Mouse (Mus musculus): ENCODE data around the gene Tmc7. TPM values are rescaled to one million over a fixed set of nuclear protein-coding genes. Genes with fewer than 3 reads are reported as not detected.

Gene Tmc7
- polyA plus RNA-seq, 1 experiment from 2014 or later, result 10.5 TPM

DNA sequence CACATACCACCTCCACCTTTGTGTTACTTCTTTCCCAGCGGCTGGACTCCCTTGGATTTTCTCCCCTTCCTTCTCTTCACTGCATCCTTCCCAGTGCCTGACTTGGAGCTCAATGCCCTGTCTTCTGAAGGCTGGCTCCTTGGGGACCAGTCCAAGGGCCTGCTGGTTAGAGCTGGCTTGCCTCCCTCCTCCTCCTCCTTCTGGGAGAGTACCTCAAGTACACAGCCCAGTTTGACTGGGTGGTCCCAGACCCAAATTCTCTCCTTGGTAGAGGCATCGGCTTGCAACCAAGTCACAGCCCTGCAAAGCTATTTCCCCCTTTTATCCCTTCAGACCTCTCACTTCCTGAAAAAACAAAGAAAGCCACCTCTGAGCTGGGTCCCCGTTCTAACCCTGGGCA lies 6.3 kb downstream of the Tmc7 start:
- Histone ChIP-seq H3K4me3 (ENCODE audit: low read depth, low read length) (no peak overlapping the region), H3K9me3 (ENCODE audit: control insufficient read depth, low read length) (0 out of 2 replicates have a peak, but pooled peaks cover 2% of the 10 kb centered on the region), H3K4me2 (ENCODE audit: low read depth) (no peak overlapping the region), H3K27ac (ENCODE audit: low read depth, low read length) (no peak overlapping the region), H3K27me3 (ENCODE audit: control insufficient read depth, insufficient read depth, low read length) (no peaks in the 10 kb centered on the region), H3K36me3 (ENCODE audit: control insufficient read depth, insufficient read depth, low read length) (no peaks in the 10 kb centered on the region), H3K9ac (ENCODE audit: low read length) (no peak overlapping the region), H3K4me1 (ENCODE audit: control insufficient read depth, insufficient read depth, low read length) (no peaks in the 10 kb centered on the region; the same call in 1 of the 2 replicates)
- WGBS, result 65% methylated on average over 3 of the region's 3 CpGs
- no peak for DNase-seq (ENCODE audit: low spot score)
- ATAC-seq (ENCODE audit: insufficient read depth, low FRiP score, low TSS enrichment), result no peak

DNA sequence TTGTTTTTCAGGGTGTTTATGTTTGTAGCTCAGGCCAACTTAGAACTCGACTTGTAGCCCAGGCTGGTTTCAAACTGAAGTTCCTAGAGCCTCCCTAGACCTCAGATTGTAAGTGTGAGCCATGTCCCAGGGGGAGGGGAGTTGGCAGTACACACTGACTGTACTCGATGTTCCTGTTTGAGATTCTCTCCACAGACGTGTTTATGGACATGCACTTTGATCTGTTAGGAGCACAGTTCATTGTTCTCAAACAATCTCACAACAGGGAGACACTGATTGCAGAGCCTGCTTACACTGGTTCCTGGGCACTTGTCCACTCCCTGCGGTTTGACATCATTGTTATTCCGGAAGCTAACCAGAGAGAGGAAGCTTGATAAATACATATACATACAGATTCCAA lies 12.5 kb downstream of the Tmc7 start:
- Histone ChIP-seq H3K27ac (ENCODE audit: low read depth, low read length) (no peak overlapping the region), H3K36me3 (ENCODE audit: control insufficient read depth, insufficient read depth, low read length) (no peaks in the 10 kb centered on the region), H3K9me3 (ENCODE audit: control insufficient read depth, low read length) (no peaks in the 10 kb centered on the region), H3K4me2 (ENCODE audit: low read depth) (no peak overlapping the region), H3K27me3 (ENCODE audit: control insufficient read depth, insufficient read depth, low read length) (no peaks in the 10 kb centered on the region), H3K4me3 (ENCODE audit: low read depth, low read length) (no peak overlapping the region), H3K9ac (ENCODE audit: low read length) (no peak overlapping the region), H3K4me1 (ENCODE audit: control insufficient read depth, insufficient read depth, low read length) (0 out of 2 replicates have a peak, but pooled peaks cover 3% of the 10 kb centered on the region)
- WGBS, result 66% methylated on average over 5 of the region's 5 CpGs
- DNase-seq (ENCODE audit: low spot score) (no peak), ATAC-seq (ENCODE audit: insufficient read depth, low FRiP score, low TSS enrichment) (no peak)

- WGBS, result 52% methylated on average over 5 of the region's 5 CpGs
- Histone ChIP-seq H3K4me2 (ENCODE audit: low read depth) (no peak overlapping the region), H3K9me3 (ENCODE audit: control insufficient read depth, low read length) (no peaks in the 10 kb centered on the region), H3K36me3 (ENCODE audit: control insufficient read depth, insufficient read depth, low read length) (no peaks in the 10 kb centered on the region), H3K4me3 (ENCODE audit: low read depth, low read length) (no peak overlapping the region), H3K27ac (ENCODE audit: low read depth, low read length) (no peak overlapping the region), H3K4me1 (ENCODE audit: control insufficient read depth, insufficient read depth, low read length) (0 out of 2 replicates have a peak, but pooled peaks cover 3% of the 10 kb centered on the region), H3K9ac (ENCODE audit: low read length) (no peak overlapping the region), H3K27me3 (ENCODE audit: control insufficient read depth, insufficient read depth, low read length) (no peaks in the 10 kb centered on the region)
- DNase-seq (ENCODE audit: low spot score), result no peak
- ATAC-seq (ENCODE audit: insufficient read depth, low FRiP score, low TSS enrichment), result no peak
Observed at GRCm38 (mm10) chr7:118571350-118571749, 13.2 kb downstream of the Tmc7 start.

DNA sequence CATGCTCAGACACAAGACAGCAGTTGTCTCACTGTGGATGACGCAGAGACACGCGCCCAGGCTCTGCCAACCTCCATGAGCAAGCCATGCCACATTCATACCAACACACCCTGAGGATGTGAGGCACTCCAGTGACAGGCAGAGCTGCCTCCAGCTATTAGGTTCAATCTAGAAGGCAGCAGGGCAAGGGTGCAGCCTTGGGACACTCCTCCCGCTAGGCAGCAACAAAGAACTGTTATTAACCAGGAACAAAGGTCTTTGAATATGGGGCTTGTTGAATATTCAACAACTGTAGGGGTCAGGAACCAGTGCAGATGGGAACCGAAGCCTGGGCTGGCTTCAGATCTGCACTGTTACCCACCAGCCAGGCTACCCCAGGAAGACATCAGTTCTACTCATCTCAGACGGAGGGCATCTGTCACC lies 15.4 kb downstream of the Tmc7 start:
- WGBS, result 57% methylated on average over 6 of the region's 6 CpGs
- Histone ChIP-seq H3K9ac (ENCODE audit: low read length) (no peak overlapping the region), H3K9me3 (ENCODE audit: control insufficient read depth, low read length) (no peaks in the 10 kb centered on the region), H3K27me3 (ENCODE audit: control insufficient read depth, insufficient read depth, low read length) (no peaks in the 10 kb centered on the region), H3K36me3 (ENCODE audit: control insufficient read depth, insufficient read depth, low read length) (no peaks in the 10 kb centered on the region), H3K4me1 (ENCODE audit: control insufficient read depth, insufficient read depth, low read length) (0 out of 2 replicates have a peak, but pooled peaks cover 3% of the 10 kb centered on the region), H3K27ac (ENCODE audit: low read depth, low read length) (peak overlapping the region; percentile 40), H3K4me2 (ENCODE audit: low read depth) (no peak overlapping the region), H3K4me3 (ENCODE audit: low read depth, low read length) (no peak overlapping the region)
- peak; percentile 46 for DNase-seq (ENCODE audit: low spot score)
- peak; percentile 70 for ATAC-seq (ENCODE audit: insufficient read depth, low FRiP score, low TSS enrichment)

- Histone ChIP-seq H3K4me2 (ENCODE audit: low read depth) (no peak overlapping the region), H3K27me3 (ENCODE audit: control insufficient read depth, insufficient read depth, low read length) (no peaks in the 10 kb centered on the region), H3K9ac (ENCODE audit: low read length) (no peak overlapping the region), H3K4me3 (ENCODE audit: low read depth, low read length) (no peak overlapping the region), H3K27ac (ENCODE audit: low read depth, low read length) (no peak overlapping the region), H3K9me3 (ENCODE audit: control insufficient read depth, low read length) (no peaks in the 10 kb centered on the region; the same call in 1 of the 2 replicates), H3K36me3 (ENCODE audit: control insufficient read depth, insufficient read depth, low read length) (no peaks in the 10 kb centered on the region; the same call in none of the 2 replicates), H3K4me1 (ENCODE audit: control insufficient read depth, insufficient read depth, low read length) (no peaks in the 10 kb centered on the region)
- WGBS, result 65% methylated on average over 2 of the region's 2 CpGs
- ATAC-seq (ENCODE audit: insufficient read depth, low FRiP score, low TSS enrichment), result no peak
- no peak for DNase-seq (ENCODE audit: low spot score)
Observed at GRCm38 (mm10) chr7:118554290-118554689, 30.2 kb downstream of the Tmc7 start.

DNA sequence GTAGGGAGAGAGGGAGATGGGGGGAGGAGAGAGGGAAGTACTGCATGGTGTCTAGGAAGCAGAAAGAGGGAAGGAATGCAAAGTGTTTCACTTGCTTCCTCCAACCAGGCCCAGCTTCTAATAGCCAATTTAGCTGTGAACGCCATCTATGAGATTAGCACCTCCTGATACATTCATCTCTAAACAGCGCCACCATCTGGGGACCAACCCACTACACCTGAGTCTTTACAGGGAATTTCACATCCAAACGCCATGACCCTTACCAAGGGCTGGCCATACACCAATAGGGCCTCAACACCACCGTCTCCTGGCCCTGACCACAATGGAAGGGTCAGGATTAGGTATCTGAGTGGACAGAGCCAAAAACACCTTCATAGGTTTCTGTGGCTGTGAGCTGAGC lies 30.7 kb downstream of the Tmc7 start:
- no peak overlapping the region for H3K27ac ChIP-seq (ENCODE audit: low read depth, low read length)
- no peaks in the 10 kb centered on the region for H3K4me1 ChIP-seq (ENCODE audit: control insufficient read depth, insufficient read depth, low read length)
- no peak for DNase-seq (ENCODE audit: low spot score)
- no peak for ATAC-seq (ENCODE audit: insufficient read depth, low FRiP score, low TSS enrichment)
- no peaks in the 10 kb centered on the region; the same call in none of the 2 replicates for H3K36me3 ChIP-seq (ENCODE audit: control insufficient read depth, insufficient read depth, low read length)
- H3K27me3 ChIP-seq (ENCODE audit: control insufficient read depth, insufficient read depth, low read length), result no peaks in the 10 kb centered on the region
- no peak overlapping the region for H3K4me2 ChIP-seq (ENCODE audit: low read depth)
- 76% methylated on average over 4 of the region's 4 CpGs for WGBS
- no peaks in the 10 kb centered on the region; the same call in 1 of the 2 replicates for H3K9me3 ChIP-seq (ENCODE audit: control insufficient read depth, low read length)
- no peak overlapping the region for H3K9ac ChIP-seq (ENCODE audit: low read length)
- H3K4me3 ChIP-seq (ENCODE audit: low read depth, low read length), result no peak overlapping the region

DNA sequence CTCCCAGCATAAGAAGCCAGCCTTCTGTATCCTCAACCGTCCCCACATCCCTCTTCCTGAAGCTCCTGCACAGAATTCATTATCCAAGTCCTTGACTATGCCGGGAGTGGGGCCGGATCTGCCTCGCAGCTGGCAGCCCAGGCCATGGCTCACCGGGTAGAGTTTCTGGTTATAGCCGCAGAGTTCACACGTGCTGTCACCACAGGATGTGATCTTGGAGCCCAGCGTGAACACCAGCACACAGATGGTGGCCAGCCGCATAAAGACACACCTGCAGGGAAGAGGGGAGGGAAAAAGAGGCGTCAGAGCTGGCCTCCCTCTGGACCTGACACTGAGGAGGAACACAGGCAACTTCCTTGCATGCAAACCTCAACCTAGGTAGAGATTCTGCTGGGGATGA lies 37.1 kb downstream of the Tmc7 start:
- ATAC-seq (ENCODE audit: insufficient read depth, low FRiP score, low TSS enrichment) (no peak), DNase-seq (ENCODE audit: low spot score) (no peak)
- no peaks in the 10 kb centered on the region for H3K9me3 ChIP-seq (ENCODE audit: control insufficient read depth, low read length)
- no peaks in the 10 kb centered on the region; the same call in none of the 2 replicates for H3K36me3 ChIP-seq (ENCODE audit: control insufficient read depth, insufficient read depth, low read length)
- no peak overlapping the region for H3K4me2 ChIP-seq (ENCODE audit: low read depth)
- H3K27me3 ChIP-seq (ENCODE audit: control insufficient read depth, insufficient read depth, low read length), result no peaks in the 10 kb centered on the region
- H3K9ac ChIP-seq (ENCODE audit: low read length), result no peak overlapping the region
- no peaks in the 10 kb centered on the region for H3K4me1 ChIP-seq (ENCODE audit: control insufficient read depth, insufficient read depth, low read length)
- no peak overlapping the region for H3K4me3 ChIP-seq (ENCODE audit: low read depth, low read length)
- WGBS, result 76% methylated on average over 10 of the region's 10 CpGs
- no peak overlapping the region for H3K27ac ChIP-seq (ENCODE audit: low read depth, low read length)

DNA sequence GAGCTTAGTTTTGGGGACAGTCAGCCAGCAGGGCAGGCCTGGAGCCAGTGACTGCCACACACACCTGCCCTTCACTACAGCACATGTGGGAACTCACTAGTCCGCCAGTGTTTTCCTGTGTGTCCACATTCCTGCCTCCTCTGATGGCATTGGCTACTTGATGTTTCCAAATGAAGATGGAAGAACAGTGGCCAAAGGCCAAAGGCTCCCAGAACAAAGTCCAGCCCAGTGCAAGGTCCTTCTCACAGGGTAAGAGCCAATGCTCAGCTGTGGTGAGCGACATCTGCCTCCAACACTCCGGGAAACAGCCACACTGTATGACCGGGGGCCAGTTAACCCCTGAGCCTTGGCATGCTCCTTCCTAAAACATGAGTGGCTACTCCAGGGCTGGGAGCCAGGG lies 40.4 kb downstream of the Tmc7 start:
- no peak for ATAC-seq (ENCODE audit: insufficient read depth, low FRiP score, low TSS enrichment)
- H3K4me3 ChIP-seq (ENCODE audit: low read depth, low read length), result no peak overlapping the region
- no peak for DNase-seq (ENCODE audit: low spot score)
- H3K27ac ChIP-seq (ENCODE audit: low read depth, low read length), result no peak overlapping the region
- WGBS, result 92% methylated on average over 4 of the region's 4 CpGs
- H3K4me2 ChIP-seq (ENCODE audit: low read depth), result no peak overlapping the region
- no peak overlapping the region for H3K9ac ChIP-seq (ENCODE audit: low read length)
- no peaks in the 10 kb centered on the region for H3K9me3 ChIP-seq (ENCODE audit: control insufficient read depth, low read length)
- H3K27me3 ChIP-seq (ENCODE audit: control insufficient read depth, insufficient read depth, low read length), result no peaks in the 10 kb centered on the region
- no peaks in the 10 kb centered on the region for H3K4me1 ChIP-seq (ENCODE audit: control insufficient read depth, insufficient read depth, low read length)
- H3K36me3 ChIP-seq (ENCODE audit: control insufficient read depth, insufficient read depth, low read length), result no peaks in the 10 kb centered on the region; the same call in 1 of the 2 replicates

DNA sequence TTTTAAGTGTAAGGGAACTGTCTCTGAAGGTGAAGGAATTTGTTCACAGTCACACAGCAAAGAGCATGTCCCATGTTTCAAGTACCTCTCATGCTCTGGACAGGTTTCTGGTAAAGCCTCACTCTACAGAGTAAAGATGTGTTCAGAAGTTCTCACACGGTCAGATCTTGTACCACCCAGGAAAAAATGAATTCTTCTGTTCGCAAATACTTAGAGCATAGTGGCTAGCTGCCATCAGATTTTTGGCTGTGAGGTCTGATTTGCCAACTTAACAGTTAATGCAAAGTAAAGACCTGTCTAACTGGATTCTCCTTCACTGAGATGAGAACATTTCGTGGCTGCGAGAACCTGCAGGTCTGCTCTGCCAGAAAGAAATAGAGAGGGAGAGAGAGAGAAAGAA lies 49.5 kb downstream of the Tmc7 start:
- Histone ChIP-seq H3K27ac (ENCODE audit: low read depth, low read length) (no peak overlapping the region), H3K36me3 (ENCODE audit: control insufficient read depth, insufficient read depth, low read length) (no peaks in the 10 kb centered on the region), H3K4me1 (ENCODE audit: control insufficient read depth, insufficient read depth, low read length) (no peaks in the 10 kb centered on the region), H3K27me3 (ENCODE audit: control insufficient read depth, insufficient read depth, low read length) (no peaks in the 10 kb centered on the region), H3K4me3 (ENCODE audit: low read depth, low read length) (no peak overlapping the region), H3K9ac (ENCODE audit: low read length) (no peak overlapping the region), H3K9me3 (ENCODE audit: control insufficient read depth, low read length) (no peaks in the 10 kb centered on the region), H3K4me2 (ENCODE audit: low read depth) (no peak overlapping the region)
- 85% methylated on average over 4 of the region's 4 CpGs for WGBS
- DNase-seq (ENCODE audit: low spot score), result no peak
- no peak for ATAC-seq (ENCODE audit: insufficient read depth, low FRiP score, low TSS enrichment)
